Mouse (Mus musculus) C2C12 (cell line): Measurements from ENCODE around the gene Gpx7. TPM values are rescaled to one million over a fixed set of nuclear protein-coding genes. Genes with fewer than 3 reads are reported as not detected.
"Not testable (repeated sequence)": the region's sequence is repeated elsewhere in the genome, so short reads cannot be mapped to it uniquely, and the experiment has no call there.

Source experiments
- H3K27me3 ChIP-seq: one replicate; pipeline ENCODE4 v1.6.1; 2011; ENCODE audit not compliant: control insufficient read depth, insufficient read depth, insufficient read length
- H3K36me3 ChIP-seq: one replicate; pipeline ENCODE4 v1.6.1; 2011; ENCODE audit not compliant: control insufficient read depth, insufficient read depth
- H3K4me3 ChIP-seq: one replicate; pipeline ENCODE4 v1.5.1; 2011; ENCODE audit warnings: mild to moderate bottlenecking, control low read depth; ENCODE audit not compliant: poor library complexity, insufficient read depth, severe bottlenecking
- H3K79me2 ChIP-seq: one replicate; pipeline ENCODE4 v1.6.1; 2011; ENCODE audit not compliant: control insufficient read depth, insufficient read depth
- H3K79me3 ChIP-seq: one replicate; pipeline ENCODE4 v1.6.1; 2011; ENCODE audit warnings: low read depth, control low read depth
- H3ac ChIP-seq: one replicate; pipeline ENCODE3; 2011; ENCODE audit warnings: low read depth; ENCODE audit not compliant: control insufficient read depth, insufficient read length
- CEBPB ChIP-seq: IDR thresholded peaks from one replicate; pipeline ENCODE4 v1.6.1; 2011; ENCODE audit warnings: low read depth, mild to moderate bottlenecking, control low read depth, moderate library complexity
- CTCF ChIP-seq: IDR thresholded peaks from one replicate; pipeline ENCODE4 v1.5.1; 2011; ENCODE audit not compliant: control insufficient read depth, insufficient read depth, insufficient read length
- FOSL1 ChIP-seq: IDR thresholded peaks from one replicate; pipeline ENCODE4 v1.8.0; 2011; ENCODE audit warnings: mild to moderate bottlenecking, low read length; ENCODE audit not compliant: poor library complexity, insufficient read depth, severe bottlenecking
- MAX ChIP-seq: IDR thresholded peaks from one replicate; pipeline ENCODE4 v1.6.1; 2011; ENCODE audit warnings: mild to moderate bottlenecking, control low read depth
- MYOD1 ChIP-seq: IDR thresholded peaks from one replicate; pipeline ENCODE4 v1.6.1; 2011; ENCODE audit warnings: low read depth; ENCODE audit not compliant: control insufficient read depth, insufficient read length
- MYOG ChIP-seq: IDR thresholded peaks from one replicate; pipeline ENCODE4 v1.6.1; 2011; ENCODE audit not compliant: control insufficient read depth, insufficient read length; ENCODE audit errors: extremely low read depth
- USF1 ChIP-seq: IDR thresholded peaks from one replicate; pipeline ENCODE4 v1.6.1; 2011; ENCODE audit warnings: low read depth, mild to moderate bottlenecking, control low read depth, moderate library complexity
- polyA plus RNA-seq: library from polyadenylated mRNA; unstranded; fragments of >200 nt; fragmentation: generic; extraction: Trizol; gene quantifications from one replicate; pipeline ENCODE4 v1.2.1, GENCODE M21; 2012; ENCODE audit warnings: missing spikeins

Gene Gpx7
- polyA plus RNA-seq, 1 experiment = not detected

DNA sequence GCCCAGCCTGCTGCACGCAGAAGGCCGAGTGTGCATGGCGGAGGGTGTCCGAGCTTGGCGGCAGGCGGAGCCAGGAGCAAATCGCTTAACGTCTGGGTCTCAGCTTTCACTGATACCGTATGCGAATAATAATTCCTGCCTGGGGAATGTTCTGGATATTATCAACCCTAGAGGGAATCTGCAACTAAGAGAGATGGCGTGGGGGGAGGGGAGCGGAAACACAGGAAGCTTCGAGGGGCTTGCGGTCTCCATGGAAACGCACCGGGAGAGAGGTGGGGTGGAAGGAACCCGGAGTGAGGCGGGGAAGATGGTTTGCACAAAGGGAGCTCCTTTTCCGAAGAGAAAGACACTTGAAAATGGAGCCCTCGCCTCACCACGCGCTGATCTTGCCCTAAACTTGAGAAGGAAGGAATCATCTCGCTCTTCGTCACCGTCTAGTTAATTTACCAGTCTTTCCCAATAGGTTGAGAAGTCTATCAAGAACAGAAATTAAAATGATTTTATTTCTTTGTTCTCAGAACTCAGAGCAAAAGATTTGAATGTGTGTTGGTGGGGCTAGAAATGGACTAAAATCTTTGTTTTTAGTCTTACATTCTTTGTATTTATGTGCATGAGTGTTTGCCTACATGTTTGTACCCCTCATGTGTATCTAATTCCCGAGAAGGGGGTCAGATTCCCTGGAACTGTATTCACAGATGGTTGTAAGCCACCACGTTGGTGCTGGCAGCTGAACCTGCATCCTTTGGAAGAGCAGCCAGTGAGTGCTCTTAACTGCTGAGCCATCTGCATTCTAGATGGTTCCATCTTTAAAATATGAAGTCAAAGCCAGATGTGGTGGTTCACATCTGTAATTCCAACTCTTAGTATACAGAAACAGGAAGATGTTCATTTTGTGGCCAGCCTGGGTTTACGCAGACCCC lies 46.4 kb downstream of the Gpx7 start:
- H3K27me3 ChIP-seq = no peaks in the 10 kb centered on the region
- no peaks in the 10 kb centered on the region for H3K36me3 ChIP-seq
- H3K79me2 ChIP-seq = no peaks in the 10 kb centered on the region
- H3K79me3 ChIP-seq = no peaks in the 10 kb centered on the region
- no peak overlapping the region for H3K4me3 ChIP-seq
- no peak overlapping the region for H3ac ChIP-seq
- TF ChIP-seq CTCF (no peak), CEBPB (no peak), MAX (no peak), MYOD1 (no peak), MYOG (no peak), USF1 (no peak), FOSL1 (no peak)

DNA sequence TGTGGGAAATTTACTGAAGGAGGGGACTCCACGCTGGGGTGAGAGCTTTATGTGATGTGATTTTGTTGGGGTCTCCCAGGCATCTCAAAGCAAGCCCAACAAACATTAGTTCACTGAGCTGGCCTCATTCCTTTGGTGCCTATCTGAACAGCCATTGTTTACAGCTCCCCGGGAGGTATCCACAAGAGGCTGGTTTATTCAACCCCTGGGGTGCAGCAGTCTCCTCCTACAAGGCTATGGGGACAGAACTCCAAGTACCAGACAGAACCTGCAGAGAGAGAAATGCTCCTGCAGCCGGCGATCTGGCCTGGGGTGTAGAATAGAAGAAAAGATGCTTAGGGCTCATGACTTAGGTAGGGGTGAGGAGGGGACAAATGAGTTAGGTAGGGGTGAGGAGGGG lies 48.3 kb downstream of the Gpx7 start:
- no peaks in the 10 kb centered on the region for H3K79me3 ChIP-seq
- no peaks in the 10 kb centered on the region for H3K27me3 ChIP-seq
- no peaks in the 10 kb centered on the region for H3K36me3 ChIP-seq
- no peak overlapping the region for H3K4me3 ChIP-seq
- H3K79me2 ChIP-seq = no peaks in the 10 kb centered on the region
- H3ac ChIP-seq = no peak overlapping the region
- TF ChIP-seq MAX = no peak
- TF ChIP-seq CTCF = no peak
- no peak for TF ChIP-seq MYOD1
- no peak for TF ChIP-seq MYOG
- TF ChIP-seq CEBPB = no peak
- no peak for TF ChIP-seq FOSL1
- no peak for TF ChIP-seq USF1

DNA sequence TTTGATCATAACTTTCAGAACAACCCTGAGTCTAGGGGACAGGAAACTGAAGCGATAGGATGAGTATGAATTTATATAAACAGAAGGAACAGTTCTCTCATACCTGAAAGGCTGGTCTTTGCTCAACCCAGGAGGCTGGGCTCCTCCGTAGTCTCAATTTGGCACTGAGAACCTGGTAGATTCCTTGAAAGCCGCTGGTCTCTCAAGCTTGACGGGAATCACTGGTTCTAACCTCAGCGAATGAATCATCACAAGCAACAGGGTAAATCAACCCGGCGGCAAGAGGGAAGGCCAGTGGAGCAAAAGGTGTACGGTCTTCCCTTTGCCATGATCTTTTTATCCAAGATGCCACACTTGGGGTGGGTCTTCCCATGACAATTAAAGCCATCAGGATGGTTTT lies 49.3 kb downstream of the Gpx7 start:
- H3ac ChIP-seq = no peak overlapping the region
- H3K4me3 ChIP-seq = no peak overlapping the region
- H3K79me3 ChIP-seq = no peaks in the 10 kb centered on the region
- no peaks in the 10 kb centered on the region for H3K79me2 ChIP-seq
- TF ChIP-seq CTCF = no peak
- no peak for TF ChIP-seq MAX
- no peaks in the 10 kb centered on the region for H3K27me3 ChIP-seq
- no peaks in the 10 kb centered on the region for H3K36me3 ChIP-seq

DNA sequence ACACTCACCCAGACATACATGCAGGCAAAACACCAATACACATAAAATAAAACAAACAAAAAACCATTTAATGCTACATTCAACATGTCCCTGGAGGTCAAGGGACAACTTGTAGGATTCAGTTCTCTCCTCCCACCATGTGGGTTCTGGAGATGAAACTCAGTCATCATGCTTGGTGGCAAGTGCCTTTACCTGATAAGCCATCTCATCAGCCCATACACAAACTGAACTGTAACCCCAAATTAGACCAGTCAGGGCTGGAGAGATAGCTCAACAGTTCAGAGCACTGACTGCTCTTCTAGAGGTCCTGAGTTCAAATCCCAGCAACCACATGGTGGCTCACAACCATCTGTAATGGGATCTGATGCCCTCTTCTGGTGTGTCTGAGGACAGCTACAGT lies 53.2 kb downstream of the Gpx7 start:
- not testable (repeated sequence) for H3K36me3 ChIP-seq, H3K4me3 ChIP-seq, H3ac ChIP-seq, H3K79me2 ChIP-seq, H3K27me3 ChIP-seq, H3K79me3 ChIP-seq

DNA sequence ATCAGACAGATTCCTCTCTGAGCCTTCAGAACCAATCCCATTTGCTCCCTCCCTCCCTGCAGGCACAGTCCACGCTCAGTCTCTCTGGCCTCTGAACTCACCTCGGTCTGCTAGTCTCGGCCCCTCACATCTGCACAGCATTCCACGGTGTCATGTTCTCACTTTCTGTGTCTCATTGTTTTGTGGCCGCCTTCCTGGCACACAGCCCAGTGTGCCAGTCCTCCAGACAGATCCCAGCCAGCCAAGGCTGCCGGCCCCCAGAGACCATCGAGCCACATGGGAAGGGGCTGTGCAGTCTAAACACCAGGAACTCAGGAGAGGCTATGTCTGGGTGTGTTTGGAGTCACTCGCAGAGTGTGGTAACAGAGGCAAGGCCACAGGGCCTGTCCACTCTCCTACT lies 55.9 kb downstream of the Gpx7 start:
- Histone ChIP-seq H3K79me3 (no peaks in the 10 kb centered on the region), H3K4me3 (no peak overlapping the region), H3K27me3 (no peaks in the 10 kb centered on the region), H3ac (no peak overlapping the region), H3K79me2 (no peaks in the 10 kb centered on the region), H3K36me3 (no peaks in the 10 kb centered on the region)
- TF ChIP-seq MAX (peak; percentile 77), MYOG (no peak)

Other genes with a start within 250 kb of the Gpx7 start
- 14.1 TPM for gene Echdc2, start 241.5 kb downstream of the Gpx7 start, polyA plus RNA-seq
- 0.01 TPM for gene Zyg11a, start 188.9 kb downstream of the Gpx7 start, polyA plus RNA-seq
- 5.4 TPM for gene Zyg11b, start 105.9 kb downstream of the Gpx7 start, polyA plus RNA-seq
- 66.4 TPM for gene Coa7, start 78.8 kb downstream of the Gpx7 start, polyA plus RNA-seq
- not detected for gene Shisal2a, start 23.6 kb downstream of the Gpx7 start, polyA plus RNA-seq
- 5.2 TPM for gene Tut4, start 52.5 kb upstream of the Gpx7 start, polyA plus RNA-seq
- gene Prpf38a, start 172.4 kb upstream of the Gpx7 start, polyA plus RNA-seq = 35.9 TPM
- 6.2 TPM for gene Orc1, start 172.5 kb upstream of the Gpx7 start, polyA plus RNA-seq
- 33.6 TPM for gene Cc2d1b, start 213.0 kb upstream of the Gpx7 start, polyA plus RNA-seq